Mouse (Mus musculus) Patski (cell line): ENCODE measurements around the gene B130006D01Rik. TPM values are rescaled to one million over a fixed set of nuclear protein-coding genes. Genes with fewer than 3 reads are reported as not detected.

Experiments used
- ATAC-seq: fragments of 100-300 bp; one replicate; pipeline ENCODE4 v1.8.0; 2021
- CTCF ChIA-PET: fragments of 350-600 bp; sonication (Branson Sonifier 250); formaldehyde crosslinking; loops from one replicate; lab custom pipeline; 2022; ENCODE audit warnings: inconsistent platforms; lab: Charles Lee
- POLR2A ChIA-PET: fragments of 350-600 bp; sonication (Branson Sonifier 250); formaldehyde crosslinking; loops from one replicate; lab custom pipeline; 2022; ENCODE audit warnings: antibody characterized with exemption, inconsistent platforms; lab: Charles Lee
- DNase-seq: peaks from one replicate; pipeline ENCODE4 v3.0.0-alpha.2; 2011; ENCODE audit warnings: low read depth, low spot score
- H3K27me3 ChIP-seq: fragments of 371-371 bp; one replicate; pipeline ENCODE4 v1.5.1; 2021
- CTCF ChIP-seq: fragments of 100-300 bp; IDR thresholded peaks from one replicate; pipeline ENCODE4 v1.5.1; 2021
- in situ Hi-C: fragments of 300-500 bp; cut with MboI; formaldehyde crosslinking; loops from 3 replicates; pipeline ENCODE4 v1.11.1; 2018; ENCODE audit warnings: low pct_unique_long_range_greater_than_20kb, mixed read lengths
- polyA plus RNA-seq: library from polyadenylated mRNA; unstranded; gene quantifications from one replicate; pipeline ENCODE4 v1.2.3, GENCODE M21; 2021

The B130006D01Rik gene
- polyA plus RNA-seq: 0.04 TPM

GRCm38 (mm10) chr11:95723287-95723686 lies at the start of gene B130006D01Rik:
TSS of gene B130006D01Rik (plus strand) at chr11:95723587.
- CTCF ChIA-PET: no interaction called here
- TF ChIP-seq CTCF: no peak
- ATAC-seq (no peak), DNase-seq (no peak)
- no peaks in the 10 kb centered on the region for H3K27me3 ChIP-seq
- in situ Hi-C loops: no loop called here
- POLR2A ChIA-PET: interaction anchor here (0.6 to 0.8 kb wide), 2 partner anchors 9 to 59 kb away, joined by 3 read pairs; no protein-coding TSS in a partner anchor

- ChIA-PET POLR2A (no interaction called here), CTCF (no interaction called here)
- H3K27me3 ChIP-seq: no peaks in the 10 kb centered on the region
- in situ Hi-C loops: no loop called here
- DNase-seq: no peak
- no peak for TF ChIP-seq CTCF
- ATAC-seq: no peak
Observed at GRCm38 (mm10) chr11:95675498-95675897, 47.9 kb upstream of the B130006D01Rik start.

- peak; percentile 62 for TF ChIP-seq CTCF
- in situ Hi-C loops: no loop called here
- CTCF ChIA-PET: no interaction called here
- H3K27me3 ChIP-seq: no peaks in the 10 kb centered on the region
- POLR2A ChIA-PET: no interaction called here
- ATAC-seq (no peak), DNase-seq (no peak)
Observed at GRCm38 (mm10) chr11:95676307-95676706, 47.1 kb upstream of the B130006D01Rik start.

GRCm38 (mm10) chr11:95677925-95678701 lies 45.3 kb upstream of the B130006D01Rik start:
- H3K27me3 ChIP-seq: no peaks in the 10 kb centered on the region
- in situ Hi-C loops: no loop called here
- TF ChIP-seq CTCF: no peak
- ChIA-PET CTCF (interaction anchor here (0.8 kb wide), 1 partner anchor 21 kb away, joined by 3 read pairs; no protein-coding TSS in a partner anchor), POLR2A (no interaction called here)
- ATAC-seq: no peak
- no peak for DNase-seq

- ATAC-seq (no peak), DNase-seq (no peak)
- CTCF ChIA-PET: no interaction called here
- no peak for TF ChIP-seq CTCF
- POLR2A ChIA-PET: no interaction called here
- in situ Hi-C loops: no loop called here
- no peaks in the 10 kb centered on the region for H3K27me3 ChIP-seq
Observed at GRCm38 (mm10) chr11:95681995-95682601, 41.3 kb upstream of the B130006D01Rik start.

GRCm38 (mm10) chr11:95682946-95683345 lies 40.4 kb upstream of the B130006D01Rik start:
- in situ Hi-C loops: no loop called here

GRCm38 (mm10) chr11:95686031-95686430 lies 37.4 kb upstream of the B130006D01Rik start:
- TF ChIP-seq CTCF: peak; percentile 94
- ATAC-seq (peak; percentile 45), DNase-seq (no peak)
- ChIA-PET POLR2A (no interaction called here), CTCF (interaction anchor here (1.4 to 5.6 kb wide), 3 partner anchors 22 to 77 kb away, joined by 5 to 32 read pairs (median 6); no protein-coding TSS in a partner anchor)
- H3K27me3 ChIP-seq: no peaks in the 10 kb centered on the region
- in situ Hi-C loops: loop anchor here (5.0 kb wide), 1 partner anchor 66 kb away; no protein-coding TSS in a partner anchor

More at GRCm38 (mm10) chr11:95682946-95683345, 40.4 kb upstream of the B130006D01Rik start:
- ChIA-PET POLR2A (no interaction called here), CTCF (interaction anchor here (1.0 kb wide), 1 partner anchor 16 kb away, joined by 3 read pairs; the partner anchor contains the start of gene Phb)
- no peak for TF ChIP-seq CTCF
- DNase-seq (no peak), ATAC-seq (no peak)
- no peaks in the 10 kb centered on the region for H3K27me3 ChIP-seq

GRCm38 (mm10) chr11:95687084-95687656 lies 36.2 kb upstream of the B130006D01Rik start:
- DNase-seq: no peak
- no peaks in the 10 kb centered on the region for H3K27me3 ChIP-seq
- ChIA-PET POLR2A (no interaction called here), CTCF (interaction anchor here (5.6 kb wide), 1 partner anchor 64 kb away, joined by 32 read pairs; no protein-coding TSS in a partner anchor)
- no peak for ATAC-seq
- in situ Hi-C loops: loop anchor here (5.0 kb wide), 1 partner anchor 65 kb away; no protein-coding TSS in a partner anchor
- no peak for TF ChIP-seq CTCF

- DNase-seq (no peak), ATAC-seq (no peak)
- POLR2A ChIA-PET: interaction anchor here (0.6 kb wide), 1 partner anchor 1710 kb away, joined by 3 read pairs; no protein-coding TSS in a partner anchor
Observed at GRCm38 (mm10) chr11:95688515-95688914, 34.9 kb upstream of the B130006D01Rik start.

GRCm38 (mm10) chr11:95688981-95689380 lies 34.4 kb upstream of the B130006D01Rik start:
- TF ChIP-seq CTCF: no peak
- ATAC-seq: no peak

More at GRCm38 (mm10) chr11:95688515-95688914, 34.9 kb upstream of the B130006D01Rik start:
- no peak for TF ChIP-seq CTCF
- H3K27me3 ChIP-seq: no peaks in the 10 kb centered on the region
- CTCF ChIA-PET: interaction anchor here (1.4 to 5.6 kb wide), 2 partner anchors 27 to 63 kb away, joined by 3 to 32 read pairs; no protein-coding TSS in a partner anchor
- in situ Hi-C loops: loop anchor here (5.0 kb wide), 1 partner anchor 64 kb away; no protein-coding TSS in a partner anchor

More at GRCm38 (mm10) chr11:95688981-95689380, 34.4 kb upstream of the B130006D01Rik start:
- H3K27me3 ChIP-seq: no peaks in the 10 kb centered on the region
- no peak for DNase-seq
- ChIA-PET POLR2A (no interaction called here), CTCF (interaction anchor here (0.7 to 5.6 kb wide), 3 partner anchors 8 to 62 kb away, joined by 3 to 32 read pairs (median 4); no protein-coding TSS in a partner anchor)
- in situ Hi-C loops: loop anchor here (5.0 kb wide), 1 partner anchor 63 kb away; no protein-coding TSS in a partner anchor
